Mouse (Mus musculus): ENCODE data around the gene Chst11.
"Not testable (repeated sequence)": the region's sequence is repeated elsewhere in the genome, so short reads cannot be mapped to it uniquely, and the experiment has no call there.

Chst11 gene

DNA sequence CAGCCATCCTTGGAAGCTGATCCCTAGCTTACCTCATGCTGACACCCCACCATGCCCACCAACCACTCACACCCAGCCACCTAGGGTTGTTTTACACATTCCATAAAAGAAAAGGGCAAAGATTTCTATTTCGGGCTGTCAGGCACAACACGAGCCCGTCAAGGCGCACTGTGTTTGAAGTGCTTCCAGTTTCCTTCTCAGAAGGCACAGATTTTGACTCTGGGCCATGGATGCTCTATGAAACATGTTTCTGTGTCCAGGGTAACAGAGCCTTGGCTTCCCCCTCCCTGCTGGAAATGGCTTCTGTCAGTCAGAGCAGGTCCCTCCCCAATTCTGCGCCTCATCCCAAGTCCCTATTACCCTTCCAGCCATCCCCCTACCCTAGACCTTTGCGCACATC lies 125.7 kb downstream of the Chst11 start:
- DNase-seq (ENCODE audit: low spot score) = no peak

DNA sequence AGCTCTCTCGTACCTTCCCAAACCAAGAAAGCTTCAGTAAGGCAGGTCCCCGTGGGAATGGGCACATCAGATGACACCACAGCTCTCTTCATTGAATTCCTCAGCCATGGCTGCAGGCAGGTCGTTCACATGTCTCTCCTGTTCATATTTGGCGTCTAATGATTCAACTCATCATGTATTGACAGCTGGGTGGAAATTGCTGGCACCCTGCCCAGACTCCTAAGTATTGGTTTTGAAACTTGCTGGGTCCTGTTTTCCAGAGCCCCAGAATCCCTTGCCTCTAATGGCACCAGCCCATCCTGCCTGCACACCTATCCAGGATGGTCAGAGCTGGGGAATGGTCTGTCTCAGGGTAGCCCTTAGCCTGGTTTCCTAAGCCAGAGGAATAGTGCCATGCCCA lies 127.0 kb downstream of the Chst11 start:
- DNase-seq (ENCODE audit: low spot score) = no peak

DNA sequence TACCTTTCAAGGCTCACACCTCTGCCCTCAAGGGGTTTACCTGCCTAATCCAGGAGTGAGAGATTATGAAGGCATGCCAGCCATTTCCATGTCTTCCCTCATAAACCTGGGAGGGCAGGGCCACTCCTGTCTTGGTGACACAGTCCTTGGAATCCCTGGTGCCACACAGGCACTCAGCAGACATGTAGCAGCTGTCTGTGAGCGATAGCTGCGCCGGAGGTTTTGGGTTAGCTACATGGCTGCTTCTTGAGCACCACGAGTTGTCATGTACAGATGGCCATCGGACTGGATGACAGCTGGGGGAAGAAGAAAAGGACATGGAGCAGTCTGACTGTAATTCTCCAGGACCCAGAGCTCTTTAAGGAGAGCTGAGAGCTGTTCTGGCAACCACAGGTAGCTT lies 129.3 kb downstream of the Chst11 start:
- no peak for DNase-seq (ENCODE audit: low spot score)

DNA sequence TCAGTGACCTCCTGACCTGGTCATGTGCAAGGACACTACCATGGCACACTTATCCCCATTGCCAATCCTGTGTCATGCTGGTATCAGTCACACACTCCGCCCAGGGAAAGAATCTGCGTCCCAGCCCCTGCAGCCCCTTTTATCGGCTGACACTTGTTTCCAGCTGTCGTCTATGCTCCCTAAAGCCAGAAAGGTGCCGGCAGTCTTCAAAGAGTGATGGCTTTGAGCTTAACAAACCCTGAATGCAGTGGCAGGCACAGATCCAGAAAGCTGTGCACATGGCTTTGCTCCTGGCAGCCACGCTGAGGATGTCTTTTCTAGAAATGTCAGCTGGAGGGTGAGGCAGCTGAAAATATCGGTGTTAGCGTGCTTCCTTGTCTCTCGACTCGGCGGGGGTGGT lies 131.6 kb downstream of the Chst11 start:
- no peak for DNase-seq (ENCODE audit: low spot score)

DNA sequence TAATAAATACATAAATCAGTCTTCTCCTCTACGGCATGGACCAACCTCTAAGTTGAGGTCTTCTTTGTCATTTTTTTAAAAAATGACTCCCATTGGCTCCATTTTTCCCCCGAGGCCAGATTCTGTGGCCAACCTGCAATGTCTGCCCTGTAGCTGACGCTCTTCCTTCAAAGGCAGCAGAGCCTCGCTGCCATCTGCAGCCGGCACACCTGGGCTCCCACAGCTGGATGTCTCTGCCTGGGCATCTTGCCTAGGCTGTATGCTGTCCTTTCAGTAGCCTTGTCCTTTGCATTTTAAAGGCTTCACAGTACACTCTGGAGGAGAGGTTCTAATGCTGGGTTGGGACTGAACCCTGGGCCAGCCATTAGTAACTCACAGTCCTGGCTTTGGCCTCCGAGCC lies 132.6 kb downstream of the Chst11 start:
- DNase-seq (ENCODE audit: low spot score) = no peak

DNA sequence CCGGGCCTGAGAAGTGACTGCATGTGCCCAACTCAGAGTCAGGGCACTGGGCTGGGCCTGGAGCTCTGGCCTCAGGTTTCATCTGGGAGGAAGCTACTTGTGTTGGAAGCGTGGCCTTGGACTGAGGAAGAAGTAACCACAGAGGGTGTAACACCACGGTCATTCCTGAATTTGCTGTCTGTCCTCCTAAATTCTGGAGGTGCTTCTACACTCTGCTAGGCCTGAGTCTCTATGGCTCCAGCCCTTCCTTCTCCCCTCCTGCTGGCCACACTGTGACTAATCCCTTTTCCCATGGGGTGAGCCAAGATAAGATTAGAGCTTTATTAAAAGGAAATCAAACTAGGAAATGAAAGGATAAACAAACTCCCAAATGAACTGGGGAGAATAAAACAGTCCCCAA lies 133.3 kb downstream of the Chst11 start:
- no peak for DNase-seq (ENCODE audit: low spot score)

DNA sequence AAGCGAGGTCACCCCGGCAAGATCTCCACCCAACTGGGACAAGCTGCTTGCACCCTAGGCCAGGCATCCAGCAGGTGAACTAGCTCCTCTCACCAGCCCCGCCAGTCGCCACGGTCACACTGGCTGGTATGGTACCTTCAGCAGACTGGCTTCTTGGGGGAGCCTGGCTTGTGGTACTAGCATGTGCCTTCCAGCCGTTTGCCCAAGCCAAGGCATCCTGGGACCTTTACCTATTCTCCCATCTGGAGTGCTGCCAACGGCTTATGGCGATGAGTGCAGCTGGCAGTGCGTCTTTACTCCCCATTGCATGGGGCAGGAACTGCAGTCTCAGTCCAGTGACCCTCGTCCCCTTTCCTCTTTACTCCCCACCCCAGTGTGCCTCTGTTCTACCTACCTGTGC lies 133.7 kb downstream of the Chst11 start:
- no peak for DNase-seq (ENCODE audit: low spot score)

DNA sequence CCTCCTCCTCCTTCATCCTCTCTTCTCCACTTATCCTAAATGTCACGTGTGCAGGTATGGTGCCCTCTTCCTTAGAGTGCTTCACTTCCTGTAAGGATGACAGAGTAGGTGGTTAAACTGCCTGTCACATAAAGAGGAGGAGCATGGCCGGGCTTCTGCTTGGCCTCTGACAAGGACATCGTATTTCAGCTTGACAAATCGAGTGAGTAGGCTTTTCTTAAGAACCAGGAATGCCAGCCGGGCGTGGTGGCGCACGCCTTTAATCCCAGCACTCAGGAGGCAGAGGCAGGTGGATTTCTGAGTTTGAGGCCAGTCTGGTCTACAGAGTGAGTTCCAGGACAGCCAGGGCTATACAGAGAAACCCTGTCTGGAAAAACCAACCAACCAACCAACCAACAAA lies 134.2 kb downstream of the Chst11 start:
- not testable (repeated sequence) for DNase-seq (ENCODE audit: low spot score)

DNA sequence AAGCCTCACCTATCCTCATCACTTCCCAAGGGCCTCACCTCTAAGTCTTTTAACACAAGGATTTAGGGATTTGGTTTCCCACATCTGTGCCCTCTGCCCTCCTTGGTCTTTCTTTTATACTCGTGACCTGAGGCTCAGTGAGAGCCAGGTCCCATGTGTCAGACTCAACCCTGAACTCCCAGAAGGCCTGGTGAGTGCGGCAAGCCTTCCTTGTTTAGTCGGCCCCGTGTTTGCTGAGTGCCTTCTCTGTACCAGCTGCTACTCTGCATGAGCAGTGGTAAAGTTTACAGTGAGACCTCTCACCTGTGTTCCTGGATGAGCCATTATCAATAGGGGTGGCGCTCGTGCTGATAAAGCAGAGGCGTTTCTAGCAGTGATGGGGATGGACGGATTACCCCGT lies 134.6 kb downstream of the Chst11 start:
- no peak for DNase-seq (ENCODE audit: low spot score)

DNA sequence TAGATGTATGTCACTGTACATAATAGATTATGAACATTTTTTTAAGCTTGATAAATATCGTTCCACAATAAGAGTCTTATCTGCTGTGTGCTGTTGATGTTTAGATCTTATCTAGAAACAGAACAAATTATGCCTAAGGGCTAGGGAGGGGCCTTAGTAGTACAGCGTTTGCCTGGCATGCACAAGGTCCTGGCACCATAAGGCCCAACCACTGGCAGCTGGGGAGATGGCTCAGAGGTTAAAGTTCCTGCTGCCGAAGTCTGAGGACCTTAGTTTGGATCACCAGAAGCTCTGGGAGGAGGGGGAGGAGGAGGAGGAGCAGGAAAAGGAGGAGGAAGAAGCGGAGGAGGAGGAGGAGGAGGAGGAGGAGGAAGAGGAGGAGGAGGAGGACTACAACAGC lies 135.6 kb downstream of the Chst11 start:
- no peak for DNase-seq (ENCODE audit: low spot score)

DNA sequence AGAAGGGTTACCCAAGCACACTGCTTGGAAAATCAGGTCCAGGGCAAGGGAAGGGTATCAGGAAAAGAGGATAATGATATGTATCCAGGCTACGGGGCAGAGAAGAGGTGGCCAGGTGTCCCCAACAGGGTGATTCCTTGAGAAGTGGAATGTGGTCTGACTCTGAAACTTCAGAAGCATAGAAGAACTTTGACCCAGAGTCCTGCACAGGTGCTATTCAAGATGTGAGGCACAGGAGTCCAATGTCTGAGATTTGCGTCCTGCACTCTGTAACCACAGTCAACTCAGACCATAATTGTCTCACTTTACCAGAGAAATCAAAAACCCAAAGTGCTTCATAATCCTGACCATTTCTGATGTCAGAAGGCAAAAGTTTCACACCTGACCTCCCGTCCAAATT lies 139.3 kb downstream of the Chst11 start:
- no peak for DNase-seq (ENCODE audit: low spot score)

DNA sequence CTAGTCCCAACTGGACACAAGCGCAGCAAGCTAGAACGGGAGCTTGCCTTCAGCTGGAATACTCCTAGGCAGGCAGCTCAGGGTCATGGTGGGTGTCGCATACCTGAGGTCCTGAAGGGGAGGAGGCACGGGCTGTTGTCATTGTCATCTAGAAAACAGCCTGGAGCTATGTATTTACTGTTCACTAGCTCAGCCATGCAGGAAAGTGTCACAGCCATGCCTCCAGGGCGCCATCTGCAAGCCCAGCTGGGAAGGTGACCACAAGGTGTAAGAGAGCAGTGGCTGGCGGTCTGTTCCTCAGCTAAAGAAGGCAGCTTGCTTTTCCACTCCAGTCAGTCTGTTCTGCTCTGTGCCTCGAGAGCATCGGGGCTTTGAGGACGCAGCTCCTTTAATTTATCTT lies 141.1 kb downstream of the Chst11 start:
- no peak for DNase-seq (ENCODE audit: low spot score)

DNA sequence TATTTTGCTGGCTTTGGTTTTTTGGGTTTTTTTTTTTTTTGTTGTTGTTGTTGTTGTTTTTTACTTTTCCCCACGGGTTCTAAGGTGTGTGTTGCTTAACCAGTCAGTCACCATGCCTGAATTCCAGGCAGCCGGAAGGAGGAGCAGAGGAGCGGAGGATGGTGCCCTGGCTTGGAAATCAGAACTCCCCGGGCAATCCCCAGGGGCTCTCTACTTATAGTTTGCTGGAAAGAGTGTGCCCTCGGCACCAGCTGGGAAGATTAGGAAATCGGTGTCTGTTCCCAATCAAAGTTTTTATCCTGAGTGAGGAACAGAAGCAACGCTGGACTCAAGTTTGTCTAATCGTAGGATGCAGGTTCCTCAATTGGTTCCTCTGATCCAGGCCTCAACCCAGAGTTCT lies 143.1 kb downstream of the Chst11 start:
- no peak for DNase-seq (ENCODE audit: low spot score)

DNA sequence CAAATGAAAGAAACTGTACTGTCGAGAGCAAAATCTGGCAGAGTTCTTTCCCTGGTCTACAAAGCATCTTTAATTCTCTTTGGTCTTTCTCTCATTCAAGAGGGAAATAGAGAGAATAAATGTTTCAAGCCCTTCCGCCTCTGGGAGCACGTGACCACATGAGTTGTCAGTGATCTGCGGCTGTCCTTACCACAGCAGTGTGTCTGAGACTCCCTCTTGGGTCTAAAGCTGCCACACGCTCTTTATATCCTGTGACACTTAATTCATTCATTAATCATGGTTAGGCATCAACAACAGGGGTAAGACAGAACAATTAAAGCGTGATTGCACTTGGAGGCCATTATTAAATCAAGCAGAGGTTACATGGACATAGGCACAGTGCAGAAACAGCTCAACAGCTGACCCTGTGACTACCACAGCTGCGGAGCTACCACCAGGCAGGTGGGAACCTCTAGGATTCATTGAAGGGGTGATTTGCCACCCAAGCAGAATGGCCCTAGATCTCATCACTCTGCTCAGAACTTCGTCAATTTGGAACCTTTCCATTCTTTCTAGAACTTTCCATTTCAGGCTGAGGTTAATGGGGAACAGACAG lies 144.4 kb downstream of the Chst11 start:
- no peak for DNase-seq (ENCODE audit: low spot score)

DNA sequence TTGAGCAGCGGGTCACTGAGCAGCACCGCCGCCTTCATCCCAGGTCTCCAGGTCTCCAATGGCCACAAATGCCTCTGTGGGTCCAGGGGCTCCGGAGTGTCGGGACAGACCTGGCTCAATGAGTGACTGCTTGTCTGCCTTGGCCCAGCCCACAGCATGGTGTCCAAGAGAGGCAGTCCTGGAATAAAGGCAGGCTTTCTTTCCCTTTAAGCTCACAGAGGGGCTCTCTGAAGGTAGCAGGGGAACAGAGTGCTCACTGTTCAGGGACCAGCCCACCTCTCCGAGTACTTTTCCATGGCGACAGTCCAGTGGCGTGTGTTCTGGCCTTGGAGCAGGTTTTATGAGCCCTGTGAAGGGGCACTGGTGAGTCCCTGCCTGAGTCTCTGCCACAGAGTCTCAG lies 145.3 kb downstream of the Chst11 start:
- DNase-seq (ENCODE audit: low spot score) = no peak

DNA sequence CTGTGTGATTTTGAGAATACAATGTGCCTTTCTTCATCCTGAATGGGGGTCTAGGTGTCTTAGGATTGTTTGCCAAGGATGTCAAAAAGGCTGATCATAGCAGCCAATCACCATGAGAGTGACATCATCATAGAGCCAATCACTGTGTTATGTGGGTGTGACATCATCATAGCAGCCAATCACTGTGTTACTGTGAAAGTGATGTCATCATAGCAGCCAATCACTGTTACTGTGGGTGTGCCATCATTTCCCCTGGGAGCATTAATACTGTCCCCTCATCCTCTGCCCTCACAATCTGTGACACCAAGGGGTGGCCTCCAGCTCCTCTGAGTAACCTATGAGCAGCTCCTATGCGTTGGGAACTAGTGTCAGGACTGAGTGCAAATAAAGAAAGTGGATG lies 146.6 kb downstream of the Chst11 start:
- DNase-seq (ENCODE audit: low spot score) = no peak

DNA sequence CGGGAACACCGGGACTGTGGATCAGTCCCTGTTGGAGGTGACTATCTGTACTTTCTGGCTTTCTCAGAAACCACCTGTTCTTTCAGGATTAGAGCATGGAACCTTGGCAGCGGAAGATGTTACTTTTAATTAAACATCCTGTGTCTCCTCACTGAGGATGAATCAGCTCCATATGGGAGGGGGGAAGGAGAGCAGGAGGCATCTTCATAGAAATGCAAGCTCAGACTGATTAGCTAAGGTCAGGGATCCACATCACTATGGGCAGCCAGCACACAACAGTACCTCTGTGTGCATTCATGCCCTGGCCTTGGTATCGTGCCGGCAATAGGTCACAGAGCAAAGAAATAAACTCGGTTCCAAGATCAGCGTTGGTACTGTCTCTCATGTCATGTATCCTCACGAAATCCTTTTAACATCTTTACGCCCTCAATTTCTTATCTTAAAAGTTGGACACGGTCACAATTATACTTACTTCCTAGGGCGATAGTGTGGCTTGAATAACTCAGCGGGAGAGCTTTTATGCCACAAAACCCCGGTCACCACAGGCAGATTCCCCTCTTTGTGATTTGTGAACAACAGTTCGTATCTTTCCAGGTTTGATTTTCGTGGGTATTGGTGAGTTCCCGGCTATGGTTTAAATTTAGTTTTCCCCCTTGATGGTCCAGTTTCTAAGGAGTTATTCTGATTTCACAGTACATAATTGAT lies 148.7 kb downstream of the Chst11 start:
- DNase-seq (ENCODE audit: low spot score) = no peak

DNA sequence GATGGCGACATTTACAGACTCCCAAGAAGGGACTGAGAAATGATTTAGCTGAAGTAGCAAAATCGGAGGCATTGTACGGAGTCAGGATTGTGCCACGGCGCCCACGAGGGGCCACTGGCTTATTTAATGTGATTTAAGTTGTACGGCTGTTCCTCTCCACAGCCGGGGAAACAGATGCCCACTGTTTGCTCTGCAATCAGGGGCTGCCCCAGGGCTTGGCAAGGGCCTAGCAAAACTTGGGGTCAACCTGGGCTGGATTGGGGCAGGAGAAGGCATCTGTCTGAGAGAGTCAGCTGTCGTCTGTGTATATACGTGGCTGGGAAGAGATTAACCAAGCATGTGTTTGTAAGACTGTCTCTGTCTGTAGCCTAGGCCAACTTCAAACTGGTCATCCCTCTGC lies 149.6 kb downstream of the Chst11 start:
- no peak for DNase-seq (ENCODE audit: low spot score)

DNA sequence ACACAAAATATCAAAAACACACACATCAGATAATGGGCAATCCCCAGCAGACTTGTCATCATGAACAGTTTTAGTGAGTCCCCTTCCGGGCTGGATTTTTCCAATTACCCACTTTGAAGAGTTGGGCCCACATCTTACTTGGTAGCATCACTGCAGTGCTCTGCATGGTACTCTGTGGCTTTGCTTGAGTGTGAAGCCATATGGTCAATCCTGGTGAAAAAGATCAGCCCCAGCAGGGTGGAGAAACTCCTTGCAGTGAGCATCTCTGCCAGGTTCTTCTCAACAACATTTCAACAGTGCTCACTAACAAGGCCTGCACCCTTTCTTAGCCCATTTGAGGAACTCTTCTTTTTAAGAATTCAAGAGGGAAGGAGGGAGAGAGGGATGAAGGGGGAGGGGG lies 150.7 kb downstream of the Chst11 start:
- DNase-seq (ENCODE audit: low spot score) = no peak

DNA sequence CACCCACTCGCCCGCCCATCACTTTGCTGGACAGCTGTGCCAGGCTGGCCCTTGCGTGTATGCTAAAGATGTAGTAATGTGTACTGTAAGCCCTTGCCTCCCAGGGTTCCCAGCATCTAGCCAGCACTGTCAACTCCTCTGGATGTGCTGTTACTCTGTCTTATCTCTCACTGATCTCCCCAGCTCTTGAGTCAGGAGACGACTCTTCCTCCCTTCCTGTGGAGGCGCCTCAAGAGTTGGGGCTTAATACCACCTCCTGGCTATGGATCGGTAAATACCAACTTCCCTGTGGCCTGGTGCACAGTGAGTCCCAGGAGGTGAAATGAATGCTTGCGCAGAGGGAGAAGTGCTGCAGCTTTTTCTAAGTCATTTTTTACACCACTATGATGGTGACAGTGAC lies 151.8 kb downstream of the Chst11 start:
- DNase-seq (ENCODE audit: low spot score) = no peak

DNA sequence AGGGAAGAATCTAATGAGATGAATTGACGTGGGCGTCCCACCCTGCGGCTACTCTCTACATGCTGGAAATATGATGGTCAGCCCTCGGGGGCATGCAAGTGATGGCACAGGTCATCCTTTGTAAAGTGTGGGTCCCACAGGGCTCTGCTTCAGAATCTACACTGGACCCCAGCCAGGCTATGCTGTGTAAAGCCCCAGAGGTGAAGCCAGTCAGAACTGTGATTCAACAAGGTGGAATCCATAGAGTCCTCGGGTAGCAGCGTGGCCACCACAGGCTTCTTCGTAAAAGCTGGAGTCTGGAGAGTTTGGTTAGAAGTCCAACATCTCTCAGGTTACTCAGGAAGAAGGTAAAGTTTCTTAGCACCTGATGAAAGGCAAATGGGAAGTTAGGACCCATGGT lies 154.0 kb downstream of the Chst11 start:
- DNase-seq (ENCODE audit: low spot score) = no peak

DNA sequence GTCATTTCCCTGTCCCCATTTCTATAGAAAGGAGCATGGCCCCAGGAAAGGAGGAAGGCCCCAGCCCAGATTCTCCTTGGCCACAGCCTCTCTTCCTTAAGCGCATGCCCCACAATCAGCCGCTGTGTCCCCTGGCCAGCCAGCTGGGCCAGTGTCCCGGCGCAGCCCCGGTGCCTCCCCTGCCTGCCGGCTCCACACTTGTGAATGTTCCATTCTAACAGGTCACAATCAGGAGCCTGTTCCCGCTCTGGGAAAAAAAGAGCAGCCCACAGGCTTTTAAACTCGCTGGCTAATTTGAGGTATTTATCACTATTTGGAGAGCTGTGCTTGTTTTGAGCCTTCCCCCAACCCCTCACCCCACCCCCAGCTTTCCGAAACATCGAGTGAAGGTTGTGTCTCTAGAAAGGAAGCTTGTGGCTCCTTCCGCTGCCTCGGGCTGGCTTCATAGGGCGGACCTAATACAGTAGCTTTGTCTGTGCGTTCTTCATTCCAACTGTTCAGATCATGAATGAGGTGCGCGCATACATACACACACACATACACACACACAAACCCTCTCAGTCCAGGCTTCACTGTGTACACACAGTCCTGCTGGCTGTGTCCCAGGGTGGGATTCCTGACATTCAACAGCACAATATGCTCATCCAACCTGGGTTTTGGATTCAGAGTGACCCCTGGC lies 155.1 kb downstream of the Chst11 start:
- DNase-seq (ENCODE audit: low spot score) = no peak

DNA sequence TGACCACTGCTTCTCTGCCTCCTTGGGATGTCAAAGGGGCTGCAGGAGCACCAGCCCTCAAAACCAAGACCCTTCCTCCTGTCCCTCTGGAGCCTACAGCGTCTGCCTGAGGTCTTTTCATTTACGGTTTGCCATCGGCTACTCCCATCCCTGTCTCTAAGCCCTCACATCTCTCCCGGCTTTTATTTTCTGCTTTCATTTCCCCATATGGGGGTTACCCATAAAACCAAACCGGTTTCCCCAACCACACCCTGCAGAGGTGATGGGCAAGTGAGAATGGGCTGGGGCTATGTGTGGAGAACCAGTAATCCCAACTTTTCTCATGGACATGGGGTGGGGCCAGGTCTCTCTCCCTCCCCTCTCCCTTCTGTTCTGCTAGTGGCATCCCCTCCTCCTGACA lies 156.1 kb downstream of the Chst11 start:
- DNase-seq (ENCODE audit: low spot score) = no peak

DNA sequence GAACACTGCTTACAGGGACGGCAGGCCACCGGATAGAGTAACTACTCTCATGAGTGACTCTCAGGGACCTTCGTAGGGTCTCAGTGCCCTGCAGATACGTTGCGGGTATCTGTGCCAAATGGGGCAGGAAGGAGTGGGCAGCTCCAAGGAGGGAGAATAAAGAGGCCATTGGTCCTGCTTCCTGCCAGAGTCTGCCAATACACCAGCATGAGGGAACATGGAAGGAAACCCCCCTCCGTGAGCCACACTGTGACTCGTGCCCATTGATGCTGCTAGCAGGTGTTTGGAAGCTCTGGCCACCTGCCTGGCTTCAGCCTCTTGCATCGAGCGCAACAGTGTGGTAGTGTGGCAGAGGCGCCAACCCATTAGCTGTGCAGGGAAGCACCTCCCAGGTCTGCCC lies 157.8 kb downstream of the Chst11 start:
- DNase-seq (ENCODE audit: low spot score) = no peak
